Mouse (Mus musculus): ENCODE measurements around the gene Epha7.

GRCm38 (mm10) chr4:28960889-28961560 lies 148.1 kb downstream of the Epha7 start:
- TF ChIP-seq CTCF (conservative IDR thresholded peaks at IDR 0.05; ENCODE audit: insufficient read depth, insufficient read length, low read depth, low read length) (no peak), POLR2A (IDR thresholded peaks at IDR 0.05; ENCODE audit: low read depth, low read length) (no peak)

Measured in kidney, adult 2 months (tissue).